Mouse (Mus musculus): Measurements from ENCODE around the gene Hist1h2af. TPM values are rescaled to one million over a fixed set of nuclear protein-coding genes. Genes with fewer than 3 reads are reported as not detected.

Hist1h2af gene
- polyA plus RNA-seq, 1 experiment from 2014 or later, result 16.3 TPM

GRCm38 (mm10) chr13:23500424-23501200 is 33.1 kb upstream of the Hist1h2af start:
- Histone ChIP-seq H3K4me1 (replicated peaks) (peaks cover 22% of the 10 kb centered on the region), H3K27me3 (no peaks in the 10 kb centered on the region), H3K9me3 (no peaks in the 10 kb centered on the region), H3K36me3 (no peaks in the 10 kb centered on the region), H3K4me2 (peak overlapping the region; percentile 38), H3K4me3 (replicated peaks) (no peak overlapping the region; the same call in 1 of the 2 replicates), H3K9ac (replicated peaks) (no peak overlapping the region), H3K27ac (no peak overlapping the region)
- ATAC-seq (ENCODE audit: insufficient number of reproducible peaks, insufficient read depth, low FRiP score, low TSS enrichment, low read depth), result 0 out of 2 replicates have a peak, but pooled peaks have one; percentile 22
- WGBS, result 2% methylated on average over 17 of the region's 17 CpGs

GRCm38 (mm10) chr13:23501511-23501910 is 32.2 kb upstream of the Hist1h2af start:
- Histone ChIP-seq H3K9ac (replicated peaks) (no peak overlapping the region), H3K27me3 (no peaks in the 10 kb centered on the region), H3K36me3 (no peaks in the 10 kb centered on the region), H3K27ac (no peak overlapping the region), H3K4me1 (replicated peaks) (peaks cover 27% of the 10 kb centered on the region), H3K4me2 (peak overlapping the region; percentile 38), H3K9me3 (no peaks in the 10 kb centered on the region), H3K4me3 (replicated peaks) (peak overlapping the region; percentile 6; the same call in 1 of the 2 replicates)
- no peak for ATAC-seq (ENCODE audit: insufficient number of reproducible peaks, insufficient read depth, low FRiP score, low TSS enrichment, low read depth)
- WGBS, result 20% methylated on average over 5 of the region's 5 CpGs

- no peak overlapping the region for H3K27ac ChIP-seq
- no peak for ATAC-seq (ENCODE audit: insufficient number of reproducible peaks, insufficient read depth, low FRiP score, low TSS enrichment, low read depth)
- H3K4me3 ChIP-seq (replicated peaks), result no peak overlapping the region
- H3K36me3 ChIP-seq, result no peaks in the 10 kb centered on the region
- no peak overlapping the region for H3K9ac ChIP-seq (replicated peaks)
- H3K4me1 ChIP-seq (replicated peaks), result peaks cover 27% of the 10 kb centered on the region
- 38% methylated on average over 9 of the region's 9 CpGs for WGBS
- no peaks in the 10 kb centered on the region for H3K27me3 ChIP-seq
- no peaks in the 10 kb centered on the region for H3K9me3 ChIP-seq
- peak overlapping the region; percentile 38 for H3K4me2 ChIP-seq
Observed at GRCm38 (mm10) chr13:23502031-23502567, 31.6 kb upstream of the Hist1h2af start.

- ATAC-seq (ENCODE audit: insufficient number of reproducible peaks, insufficient read depth, low FRiP score, low TSS enrichment, low read depth), result no peak
- WGBS, result 43% methylated on average over 4 of the region's 4 CpGs
- H3K27ac ChIP-seq, result no peak overlapping the region
- H3K4me2 ChIP-seq, result no peak overlapping the region
- no peaks in the 10 kb centered on the region for H3K27me3 ChIP-seq
- peaks cover 27% of the 10 kb centered on the region for H3K4me1 ChIP-seq (replicated peaks)
- no peaks in the 10 kb centered on the region for H3K9me3 ChIP-seq
- H3K9ac ChIP-seq (replicated peaks), result no peak overlapping the region
- no peaks in the 10 kb centered on the region for H3K36me3 ChIP-seq
- H3K4me3 ChIP-seq (replicated peaks), result no peak overlapping the region
Observed at GRCm38 (mm10) chr13:23502916-23503315, 30.8 kb upstream of the Hist1h2af start.

GRCm38 (mm10) chr13:23503797-23504196 is 29.9 kb upstream of the Hist1h2af start:
- 2% methylated on average over 9 of the region's 9 CpGs for WGBS
- Histone ChIP-seq H3K4me1 (replicated peaks) (peaks cover 27% of the 10 kb centered on the region), H3K4me2 (peak overlapping the region; percentile 18), H3K9me3 (no peaks in the 10 kb centered on the region), H3K36me3 (no peaks in the 10 kb centered on the region), H3K27ac (no peak overlapping the region), H3K4me3 (replicated peaks) (no peak overlapping the region), H3K27me3 (no peaks in the 10 kb centered on the region), H3K9ac (replicated peaks) (no peak overlapping the region)
- no peak for ATAC-seq (ENCODE audit: insufficient number of reproducible peaks, insufficient read depth, low FRiP score, low TSS enrichment, low read depth)

GRCm38 (mm10) chr13:23505662-23506345 is 27.9 kb upstream of the Hist1h2af start:
- H3K9me3 ChIP-seq, result no peaks in the 10 kb centered on the region
- ATAC-seq (ENCODE audit: insufficient number of reproducible peaks, insufficient read depth, low FRiP score, low TSS enrichment, low read depth), result no peak
- H3K4me3 ChIP-seq (replicated peaks), result peak overlapping the region; percentile 36
- WGBS, result 4% methylated on average over 14 of the region's 14 CpGs
- H3K27me3 ChIP-seq, result no peaks in the 10 kb centered on the region
- H3K36me3 ChIP-seq, result no peaks in the 10 kb centered on the region
- peak overlapping the region; percentile 34; the same call in 1 of the 2 replicates for H3K9ac ChIP-seq (replicated peaks)
- H3K27ac ChIP-seq, result peak overlapping the region; percentile 69
- peak overlapping the region; percentile 56 for H3K4me2 ChIP-seq
- H3K4me1 ChIP-seq (replicated peaks), result peaks cover 22% of the 10 kb centered on the region

- WGBS, result 2% methylated on average over 13 of the region's 13 CpGs
- Histone ChIP-seq H3K4me3 (replicated peaks) (peak overlapping the region; percentile 36), H3K36me3 (no peaks in the 10 kb centered on the region), H3K27me3 (no peaks in the 10 kb centered on the region), H3K9ac (replicated peaks) (no peak overlapping the region), H3K9me3 (no peaks in the 10 kb centered on the region), H3K4me2 (peak overlapping the region; percentile 56), H3K27ac (no peak overlapping the region), H3K4me1 (replicated peaks) (peaks cover 22% of the 10 kb centered on the region)
- ATAC-seq (ENCODE audit: insufficient number of reproducible peaks, insufficient read depth, low FRiP score, low TSS enrichment, low read depth), result no peak
Observed at GRCm38 (mm10) chr13:23506351-23506750, 27.4 kb upstream of the Hist1h2af start.

- Histone ChIP-seq H3K9me3 (no peaks in the 10 kb centered on the region), H3K4me1 (replicated peaks) (peaks cover 22% of the 10 kb centered on the region), H3K27ac (no peak overlapping the region), H3K27me3 (no peaks in the 10 kb centered on the region), H3K36me3 (no peaks in the 10 kb centered on the region), H3K4me3 (replicated peaks) (0 out of 2 replicates have a peak overlapping the region, but pooled peaks have one; percentile 36), H3K4me2 (peak overlapping the region; percentile 56; the same call in 1 of the 2 replicates), H3K9ac (replicated peaks) (no peak overlapping the region)
- ATAC-seq (ENCODE audit: insufficient number of reproducible peaks, insufficient read depth, low FRiP score, low TSS enrichment, low read depth), result no peak
- WGBS, result 22% methylated on average over 14 of the region's 14 CpGs
Observed at GRCm38 (mm10) chr13:23506819-23507515, 26.7 kb upstream of the Hist1h2af start.

- Histone ChIP-seq H3K27ac (no peak overlapping the region), H3K27me3 (no peaks in the 10 kb centered on the region), H3K4me3 (replicated peaks) (no peak overlapping the region), H3K9me3 (no peaks in the 10 kb centered on the region), H3K9ac (replicated peaks) (no peak overlapping the region), H3K4me1 (replicated peaks) (peaks cover 19% of the 10 kb centered on the region), H3K36me3 (no peaks in the 10 kb centered on the region), H3K4me2 (no peak overlapping the region)
- no peak for ATAC-seq (ENCODE audit: insufficient number of reproducible peaks, insufficient read depth, low FRiP score, low TSS enrichment, low read depth)
- WGBS, result 33% methylated on average over 1 of the region's 1 CpGs
Observed at GRCm38 (mm10) chr13:23510127-23510526, 23.6 kb upstream of the Hist1h2af start.

- H3K36me3 ChIP-seq, result no peaks in the 10 kb centered on the region
- WGBS, result 96% methylated on average over 1 of the region's 1 CpGs
- H3K4me1 ChIP-seq (replicated peaks), result 0 out of 2 replicates have a peak, but pooled peaks cover 4% of the 10 kb centered on the region
- H3K9me3 ChIP-seq, result no peaks in the 10 kb centered on the region
- no peaks in the 10 kb centered on the region for H3K27me3 ChIP-seq
- no peak overlapping the region for H3K4me2 ChIP-seq
- no peak overlapping the region for H3K4me3 ChIP-seq (replicated peaks)
- H3K27ac ChIP-seq, result no peak overlapping the region
- ATAC-seq (ENCODE audit: insufficient number of reproducible peaks, insufficient read depth, low FRiP score, low TSS enrichment, low read depth), result no peak
- H3K9ac ChIP-seq (replicated peaks), result no peak overlapping the region
Observed at GRCm38 (mm10) chr13:23513517-23513916, 20.2 kb upstream of the Hist1h2af start.

- H3K4me1 ChIP-seq (replicated peaks), result peaks cover under 1% of the 10 kb centered on the region; the same call in 1 of the 2 replicates
- H3K9me3 ChIP-seq, result no peaks in the 10 kb centered on the region
- H3K27me3 ChIP-seq, result no peaks in the 10 kb centered on the region
- ATAC-seq (ENCODE audit: insufficient number of reproducible peaks, insufficient read depth, low FRiP score, low TSS enrichment, low read depth), result no peak
- no peak overlapping the region for H3K4me3 ChIP-seq (replicated peaks)
- 72% methylated on average over 5 of the region's 5 CpGs for WGBS
- no peaks in the 10 kb centered on the region for H3K36me3 ChIP-seq
- no peak overlapping the region for H3K9ac ChIP-seq (replicated peaks)
- no peak overlapping the region for H3K4me2 ChIP-seq
- H3K27ac ChIP-seq, result no peak overlapping the region
Observed at GRCm38 (mm10) chr13:23515281-23515680, 18.4 kb upstream of the Hist1h2af start.
